Mouse (Mus musculus): ENCODE measurements at regions not wholly inside any gene's neighbourhood (a gene's known extent, or its start where the extent isn't known, plus 50 kb on each side); places are given as distances from the start of the nearest gene placed in this dataset.
"Not testable (repeated sequence)": the region's sequence is repeated elsewhere in the genome, so short reads cannot be mapped to it uniquely, and the experiment has no call there.

DNA sequence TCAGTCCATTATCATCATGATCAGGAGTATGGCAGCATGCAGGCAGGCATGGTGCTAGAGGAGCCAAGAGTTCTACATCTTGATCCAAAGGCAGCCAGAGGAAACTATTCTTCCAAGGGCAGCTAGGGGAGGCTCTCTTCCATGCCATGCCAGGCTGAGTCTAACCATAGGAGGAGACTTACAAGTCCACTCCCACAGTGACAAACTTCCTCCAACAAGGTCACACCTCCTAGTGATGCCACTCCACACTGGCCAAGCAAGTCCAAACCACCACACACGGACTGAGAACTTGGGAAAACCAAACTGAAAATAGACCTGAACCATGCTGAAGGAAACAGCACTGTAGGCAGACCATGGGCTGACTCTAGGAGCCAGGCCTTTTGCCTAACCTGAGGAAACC, 197.4 kb downstream of the Prex1 start:
- intact Hi-C loops (cut with DNase I): no loop called here
- no peak for DNase-seq (ENCODE audit: low spot score)

GRCm38 (mm10) chr2:166514664-166515063, 199.0 kb downstream of the Prex1 start:
- intact Hi-C loops (cut with DNase I): no loop called here
- no peak for DNase-seq (ENCODE audit: low spot score)

DNA sequence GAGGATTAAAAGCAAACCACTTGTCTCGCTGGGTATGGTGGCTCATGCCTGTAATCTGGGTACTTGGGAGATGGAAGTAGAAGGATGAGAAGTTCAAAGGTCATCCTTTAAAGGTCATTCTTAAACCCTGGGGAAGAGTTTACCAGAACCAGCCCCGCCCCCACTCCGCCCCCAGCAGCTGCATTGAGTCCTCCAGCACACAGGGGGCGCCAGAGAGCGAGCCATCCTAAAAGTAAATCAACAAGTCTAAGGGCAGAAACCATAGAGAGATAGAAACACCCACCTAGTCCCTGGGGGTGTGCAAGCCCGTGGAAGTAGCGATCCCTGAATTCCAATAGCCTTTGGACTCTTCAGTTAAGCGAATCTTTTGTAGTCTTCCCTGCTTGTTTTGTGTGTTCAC, 201.1 kb downstream of the Prex1 start:
- DNase-seq (ENCODE audit: low spot score): no peak
- intact Hi-C loops (cut with DNase I): no loop called here

GRCm38 (mm10) chr2:166511477-166511876, 202.2 kb downstream of the Prex1 start:
- intact Hi-C loops (cut with DNase I); DNase-seq (ENCODE audit: low spot score): not testable (repeated sequence)

DNA sequence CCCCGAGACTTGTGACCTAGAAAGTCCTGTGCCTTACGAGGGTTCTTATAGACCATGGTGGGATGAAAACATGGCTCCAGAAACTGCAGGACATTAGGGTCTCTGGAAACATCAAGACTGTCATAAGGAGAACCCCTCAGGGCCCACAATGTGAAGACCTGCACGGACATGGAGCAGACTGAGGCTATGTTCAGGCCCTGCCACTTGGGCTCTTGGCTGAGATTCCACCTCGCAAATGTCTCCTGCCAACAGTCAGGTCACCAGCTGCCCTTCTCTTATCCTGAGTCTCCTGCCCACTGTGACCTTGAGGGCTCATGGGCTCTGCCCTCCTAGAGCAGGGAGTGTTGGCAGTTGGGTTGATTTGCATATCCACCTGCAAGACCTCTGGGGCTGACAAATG, 202.9 kb downstream of the Prex1 start:
- intact Hi-C loops (cut with DNase I): no loop called here
- no peak for DNase-seq (ENCODE audit: low spot score)

GRCm38 (mm10) chr2:166509591-166509990, 204.0 kb downstream of the Prex1 start:
- no peak for DNase-seq (ENCODE audit: low spot score)
- intact Hi-C loops (cut with DNase I): no loop called here

- intact Hi-C loops (cut with DNase I): no loop called here
- DNase-seq (ENCODE audit: low spot score): no peak
These were observed 204.8 kb downstream of the Prex1 start for GRCm38 (mm10) chr2:166508656-166509420.

DNA sequence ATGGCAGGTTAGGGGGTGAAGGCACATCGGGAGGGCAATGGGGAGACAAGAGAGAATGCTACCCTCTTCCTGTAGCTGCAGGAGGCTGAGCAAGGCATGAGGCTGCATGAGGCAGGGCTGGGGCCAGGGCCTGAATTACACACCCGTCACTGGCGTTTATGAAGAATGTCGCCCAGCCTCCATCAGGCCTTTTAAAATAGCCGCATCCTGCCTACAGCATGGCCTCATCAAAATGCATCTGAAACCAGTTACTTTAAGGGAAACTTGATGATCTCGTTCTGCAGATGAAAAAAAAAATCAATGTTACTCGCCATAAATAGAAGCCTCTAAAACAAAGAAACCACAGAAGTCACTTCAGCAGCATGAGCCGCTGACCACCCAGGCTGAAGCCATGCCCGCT, 208.3 kb downstream of the Prex1 start:
- intact Hi-C loops (cut with DNase I): no loop called here
- DNase-seq (ENCODE audit: low spot score): no peak

DNA sequence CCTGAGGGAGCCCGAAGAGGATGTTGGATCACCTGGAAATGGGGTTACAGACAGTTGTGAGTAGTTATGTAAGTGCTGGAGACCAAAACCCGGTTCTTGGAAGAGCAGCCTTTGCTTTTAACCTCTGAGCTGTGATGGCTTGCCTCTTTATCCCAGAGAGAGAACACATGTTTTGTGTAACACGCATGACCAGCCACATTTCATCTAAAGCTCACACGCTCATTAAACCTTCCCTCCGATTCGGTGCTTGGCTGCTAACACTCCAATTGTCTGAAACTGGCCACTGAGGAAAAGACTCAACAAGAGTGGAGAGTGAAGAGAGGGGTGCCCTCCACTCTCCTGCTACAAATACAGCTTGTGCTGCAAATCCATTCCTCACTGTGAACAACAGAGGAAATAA, 210.0 kb downstream of the Prex1 start:
- no peak for DNase-seq (ENCODE audit: low spot score)
- intact Hi-C loops (cut with DNase I): no loop called here

- intact Hi-C loops (cut with DNase I): no loop called here
- DNase-seq (ENCODE audit: low spot score): no peak
These were observed 220.7 kb downstream of the Prex1 start for GRCm38 (mm10) chr2:166492895-166493294.

GRCm38 (mm10) chr2:166492421-166492820, 221.2 kb downstream of the Prex1 start:
- intact Hi-C loops (cut with DNase I): no loop called here
- DNase-seq (ENCODE audit: low spot score): no peak

DNA sequence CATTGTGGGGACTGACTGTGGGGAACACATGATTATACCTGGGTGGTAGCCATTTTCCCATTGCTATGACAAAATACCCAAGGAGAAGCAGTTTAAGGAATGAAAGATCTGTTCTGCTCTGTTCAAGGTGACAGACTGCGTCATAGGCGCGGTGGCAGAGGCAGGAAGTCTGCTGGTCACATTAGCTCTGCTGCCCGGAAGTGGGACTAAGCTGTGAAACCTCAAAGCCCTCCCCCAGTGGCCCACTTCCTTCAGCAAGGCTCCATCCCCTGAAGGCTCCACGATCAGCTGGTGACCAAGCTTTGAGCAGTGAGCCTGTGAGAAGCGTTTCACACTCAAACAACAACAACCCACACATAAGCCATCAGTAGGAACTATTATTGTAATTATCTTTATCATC, 221.8 kb downstream of the Prex1 start:
- intact Hi-C loops (cut with DNase I): no loop called here
- DNase-seq (ENCODE audit: low spot score): no peak

GRCm38 (mm10) chr2:166489041-166489872, 224.4 kb downstream of the Prex1 start:
- intact Hi-C loops (cut with DNase I): no loop called here
- DNase-seq (ENCODE audit: low spot score): no peak

- no peak for DNase-seq (ENCODE audit: low spot score)
- intact Hi-C loops (cut with DNase I): no loop called here
These were observed 225.9 kb downstream of the Prex1 start for GRCm38 (mm10) chr2:166487688-166488087.

GRCm38 (mm10) chr2:166485788-166486187, 227.8 kb downstream of the Prex1 start:
- intact Hi-C loops (cut with DNase I): no loop called here
- no peak for DNase-seq (ENCODE audit: low spot score)

DNA sequence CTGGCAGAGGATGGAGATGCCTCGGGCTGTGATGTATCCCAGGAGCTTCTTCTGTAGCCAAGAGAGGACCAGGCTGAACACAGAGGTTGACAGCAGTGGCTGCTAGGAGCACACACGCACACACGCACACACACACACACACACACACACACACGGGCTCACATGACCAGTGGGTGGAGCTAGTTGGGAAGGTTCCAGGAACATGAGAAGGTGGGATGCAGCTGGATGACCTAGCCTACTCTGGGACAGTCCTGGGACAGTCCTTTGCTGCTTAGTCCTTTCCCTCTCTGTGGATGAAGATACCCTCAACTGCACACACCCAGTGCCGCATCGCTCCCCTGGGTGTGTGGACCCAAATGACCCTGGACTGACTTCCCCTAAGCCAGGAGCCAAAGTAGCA, 228.3 kb downstream of the Prex1 start:
- no peak for DNase-seq (ENCODE audit: low spot score)
- intact Hi-C loops (cut with DNase I): no loop called here

DNA sequence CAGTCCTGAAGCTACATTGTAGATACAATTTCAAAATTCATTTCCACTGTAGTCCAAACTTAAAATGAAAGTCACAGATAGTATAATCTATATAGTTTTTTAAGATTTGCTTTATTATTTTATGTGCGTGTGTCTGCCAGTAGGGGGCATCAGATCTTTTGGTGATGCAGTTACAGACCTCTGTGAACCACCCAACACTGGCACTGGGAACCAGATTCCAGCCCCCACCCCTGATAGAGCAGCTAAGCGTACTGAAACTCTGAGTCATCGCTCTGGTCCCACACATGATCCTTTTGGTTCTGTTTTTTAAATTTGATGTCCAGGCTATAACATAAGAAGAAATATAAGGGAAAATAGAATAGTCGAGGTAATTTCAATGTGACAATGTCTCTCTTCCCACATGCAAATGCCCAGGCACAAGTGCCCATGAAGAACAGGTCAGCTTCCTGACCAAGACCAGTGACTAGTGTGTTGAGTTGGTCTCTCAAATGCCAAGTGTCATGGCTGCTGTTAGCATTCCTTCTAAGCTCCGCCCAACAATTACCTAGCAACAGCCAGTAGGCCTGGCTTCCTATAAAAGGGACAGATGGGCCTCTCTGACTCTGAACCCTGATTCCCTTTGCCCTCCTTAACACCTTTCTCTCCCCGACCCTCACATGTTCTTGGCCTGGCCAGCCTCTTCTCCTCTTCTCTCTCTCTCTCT, 229.9 kb downstream of the Prex1 start:
- no peak for DNase-seq (ENCODE audit: low spot score)
- intact Hi-C loops (cut with DNase I): loop anchor here (1.0 kb wide), 1 partner anchor 329 kb away; no protein-coding TSS in a partner anchor

GRCm38 (mm10) chr2:166482720-166483616, 230.7 kb downstream of the Prex1 start:
- DNase-seq (ENCODE audit: low spot score): no peak
- intact Hi-C loops (cut with DNase I): loop anchor here (1.0 kb wide), 1 partner anchor 329 kb away; no protein-coding TSS in a partner anchor

GRCm38 (mm10) chr2:166481774-166482173, 231.9 kb downstream of the Prex1 start:
- DNase-seq (ENCODE audit: low spot score): no peak
- intact Hi-C loops (cut with DNase I): no loop called here

DNA sequence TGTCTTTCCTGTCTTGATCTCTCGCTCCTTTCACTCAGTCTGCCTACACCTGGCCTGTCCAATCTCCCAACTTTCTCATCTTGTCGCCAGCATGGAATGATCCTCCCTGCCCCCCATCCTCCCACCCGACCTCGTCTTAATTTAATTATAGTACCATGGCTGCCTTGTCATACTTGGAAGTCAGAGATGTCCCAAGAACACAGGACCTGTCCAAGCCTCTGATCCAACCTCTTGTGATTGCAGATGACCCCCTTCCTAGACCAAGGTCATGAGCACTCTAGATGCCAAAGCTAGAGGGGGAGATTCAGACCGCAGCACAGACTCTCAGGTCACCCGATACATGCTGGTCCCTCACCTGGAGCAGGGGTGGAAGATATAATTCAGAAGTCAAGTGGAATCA, 232.3 kb downstream of the Prex1 start:
- no peak for DNase-seq (ENCODE audit: low spot score)
- intact Hi-C loops (cut with DNase I): no loop called here

Measured in heart, postnatal 25 days (tissue).